Mouse (Mus musculus): ENCODE results near the gene Polr3b.

GRCm38 (mm10) chr10:84573671-84574420, 48.2 kb upstream of the Polr3b start:
- no peak for TF ChIP-seq GATA1 (IDR thresholded peaks at IDR 0.05; ENCODE audit: borderline replicate concordance, low read length)
- TF ChIP-seq FLI1 (IDR thresholded peaks at IDR 0.05; ENCODE audit: low read length): no peak

Data from megakaryocyte, embryonic 14.5 days (primary cell).